Mouse (Mus musculus) midbrain, embryonic 13.5 days (tissue): Measurements from ENCODE around the gene Bcl7a. TPM values are rescaled to one million over a fixed set of nuclear protein-coding genes. Genes with fewer than 3 reads are reported as not detected.

ENCODE experiments used
- ATAC-seq: fragments of 200-750 bp; cut with Nextera tagmentation; 2 replicates; pipeline ENCODE4 v1.8.0; 2017; ENCODE audit warnings: mild to moderate bottlenecking, moderate TSS enrichment, moderate library complexity
- H3K27ac ChIP-seq: fragments of 300-500 bp; sonication (generic); 2 replicates; pipeline ENCODE4 v1.5.1; 2015; ENCODE audit warnings: inconsistent platforms, mild to moderate bottlenecking, moderate library complexity
- H3K27me3 ChIP-seq: fragments of 300-500 bp; sonication (generic); 2 replicates; pipeline ENCODE4 v1.6.1; 2015; ENCODE audit warnings: mild to moderate bottlenecking, inconsistent platforms
- H3K36me3 ChIP-seq: fragments of 300-500 bp; sonication (generic); 2 replicates; pipeline ENCODE4 v1.6.1; 2015; ENCODE audit warnings: mild to moderate bottlenecking, inconsistent platforms
- H3K4me1 ChIP-seq: fragments of 300-500 bp; sonication (generic); replicated peaks from 2 replicates; pipeline ENCODE4 v1.6.1; 2015; ENCODE audit warnings: inconsistent platforms
- H3K4me2 ChIP-seq: fragments of 300-500 bp; sonication (generic); replicated peaks from 2 replicates; pipeline ENCODE4 v1.6.1; 2015; ENCODE audit warnings: moderate library complexity, mild to moderate bottlenecking, inconsistent platforms
- H3K4me3 ChIP-seq: fragments of 300-500 bp; sonication (generic); replicated peaks from 2 replicates; pipeline ENCODE4 v1.5.1; 2015; ENCODE audit warnings: mild to moderate bottlenecking, inconsistent platforms
- H3K9ac ChIP-seq: fragments of 300-500 bp; sonication (generic); replicated peaks from 2 replicates; pipeline ENCODE4 v1.6.1; 2015; ENCODE audit warnings: mild to moderate bottlenecking, inconsistent platforms
- H3K9me3 ChIP-seq: fragments of 300-500 bp; sonication (generic); 2 replicates; pipeline ENCODE4 v1.6.1; 2016; ENCODE audit warnings: mild to moderate bottlenecking, inconsistent platforms
- WGBS: fragments of 180-500 bp; shearing (Covaris S2); methylation state at CpG from one replicate; pipeline ENCODE4 v1.1.7; 2015; 5-methylcytosine and 5-hydroxymethylcytosine counted together
- polyA plus RNA-seq: library from polyadenylated mRNA; unstranded; fragments of >200 nt; fragmentation: Nextera tagmentation; extraction: Ambion mirVana; gene quantifications from 2 replicates; pipeline ENCODE4 v1.2.1, GENCODE M21; 2015

Gene Bcl7a
- polyA plus RNA-seq, 1 experiment from 2014 or later = 53.0 TPM

GRCm38 (mm10) chr5:123408176-123408575 lies 64.5 kb downstream of the Bcl7a start:
- H3K4me3 ChIP-seq = no peak overlapping the region
- H3K27me3 ChIP-seq = no peaks in the 10 kb centered on the region
- WGBS = 50% methylated on average over 3 of the region's 3 CpGs
- H3K36me3 ChIP-seq = peaks cover 9% of the 10 kb centered on the region
- ATAC-seq = no peak
- H3K4me2 ChIP-seq = no peak overlapping the region
- no peak overlapping the region for H3K9ac ChIP-seq
- no peaks in the 10 kb centered on the region for H3K9me3 ChIP-seq
- peaks cover 15% of the 10 kb centered on the region for H3K4me1 ChIP-seq
- H3K27ac ChIP-seq = no peak overlapping the region

GRCm38 (mm10) chr5:123412193-123412592 lies 68.6 kb downstream of the Bcl7a start:
- ATAC-seq = no peak
- H3K27me3 ChIP-seq = no peaks in the 10 kb centered on the region
- 93% methylated on average over 4 of the region's 4 CpGs for WGBS

GRCm38 (mm10) chr5:123413866-123414363 lies 70.3 kb downstream of the Bcl7a start:
- no peak for ATAC-seq
- Histone ChIP-seq H3K4me2 (no peak overlapping the region), H3K27me3 (no peaks in the 10 kb centered on the region), H3K36me3 (peaks cover 9% of the 10 kb centered on the region), H3K9me3 (no peaks in the 10 kb centered on the region), H3K27ac (no peak overlapping the region), H3K9ac (no peak overlapping the region), H3K4me3 (no peak overlapping the region), H3K4me1 (peaks cover 21% of the 10 kb centered on the region)
- WGBS = 90% methylated on average over 2 of the region's 2 CpGs

More at GRCm38 (mm10) chr5:123412193-123412592, 68.6 kb downstream of the Bcl7a start:
- Histone ChIP-seq H3K9ac (no peak overlapping the region), H3K4me3 (no peak overlapping the region), H3K27ac (no peak overlapping the region), H3K9me3 (no peaks in the 10 kb centered on the region), H3K4me1 (peaks cover 32% of the 10 kb centered on the region), H3K36me3 (peaks cover 9% of the 10 kb centered on the region), H3K4me2 (no peak overlapping the region)

- Histone ChIP-seq H3K36me3 (no peaks in the 10 kb centered on the region), H3K9me3 (no peaks in the 10 kb centered on the region), H3K27ac (no peak overlapping the region), H3K4me3 (no peak overlapping the region), H3K4me2 (no peak overlapping the region), H3K9ac (no peak overlapping the region), H3K27me3 (no peaks in the 10 kb centered on the region), H3K4me1 (peaks cover 27% of the 10 kb centered on the region)
- no peak for ATAC-seq
- WGBS = 97% methylated on average over 3 of the region's 3 CpGs
These were observed 72.5 kb downstream of the Bcl7a start for GRCm38 (mm10) chr5:123416149-123416548.

- peaks cover 27% of the 10 kb centered on the region for H3K4me1 ChIP-seq
- H3K36me3 ChIP-seq = no peaks in the 10 kb centered on the region
- no peaks in the 10 kb centered on the region for H3K9me3 ChIP-seq
- no peak for ATAC-seq
- WGBS = 75% methylated on average over 8 of the region's 8 CpGs
- H3K4me2 ChIP-seq = no peak overlapping the region
- no peak overlapping the region for H3K9ac ChIP-seq
- H3K27me3 ChIP-seq = no peaks in the 10 kb centered on the region
- no peak overlapping the region for H3K27ac ChIP-seq
- no peak overlapping the region for H3K4me3 ChIP-seq
These were observed 73.2 kb downstream of the Bcl7a start for GRCm38 (mm10) chr5:123416566-123417518.

GRCm38 (mm10) chr5:123423885-123424284 lies 80.3 kb downstream of the Bcl7a start:
- no peak for ATAC-seq
- no peak overlapping the region for H3K9ac ChIP-seq
- H3K4me3 ChIP-seq = no peak overlapping the region
- 77% methylated on average over 2 of the region's 2 CpGs for WGBS
- H3K9me3 ChIP-seq = no peaks in the 10 kb centered on the region
- H3K27me3 ChIP-seq = no peaks in the 10 kb centered on the region
- H3K36me3 ChIP-seq = peaks cover 7% of the 10 kb centered on the region
- no peak overlapping the region for H3K27ac ChIP-seq
- H3K4me2 ChIP-seq = no peak overlapping the region
- 0 out of 2 replicates have a peak, but pooled peaks cover 6% of the 10 kb centered on the region for H3K4me1 ChIP-seq

Other genes starting within 250 kb of the Bcl7a start
- gene Rhof, start 211.1 kb upstream of the Bcl7a start, polyA plus RNA-seq = 2.6 and 3.3 TPM in 2 replicates
- gene Setd1b, start 201.6 kb upstream of the Bcl7a start, polyA plus RNA-seq = 13.3 and 14.1 TPM in 2 replicates
- 72.2 and 74.0 TPM in 2 replicates for gene Psmd9, start 174.4 kb upstream of the Bcl7a start, polyA plus RNA-seq
- not detected in 2 replicates for gene Hpd, start 161.1 kb upstream of the Bcl7a start, polyA plus RNA-seq
- 0.93 and 1.2 TPM in 2 replicates for gene Wdr66, start 91.7 kb upstream of the Bcl7a start, polyA plus RNA-seq
- 17.4 and 18.7 TPM in 2 replicates for gene Mlxip, start 51.0 kb downstream of the Bcl7a start, polyA plus RNA-seq
- gene Lrrc43, start 145.5 kb downstream of the Bcl7a start, polyA plus RNA-seq = 0.15 and 0.28 TPM in 2 replicates
- not detected in 2 replicates for gene Il31, start 145.7 kb downstream of the Bcl7a start, polyA plus RNA-seq
- gene B3gnt4, start 166.6 kb downstream of the Bcl7a start, polyA plus RNA-seq = 1.5 TPM in 2 replicates
- gene Diablo, start 180.3 kb downstream of the Bcl7a start, polyA plus RNA-seq = 131 and 135 TPM in 2 replicates
- gene Gm49027, start 181.7 kb downstream of the Bcl7a start, polyA plus RNA-seq = 1.1 and 1.5 TPM in 2 replicates
- 37.9 and 40.6 TPM in 2 replicates for gene Vps33a, start 229.2 kb downstream of the Bcl7a start, polyA plus RNA-seq